Mouse (Mus musculus): ENCODE data around the gene Zfp385a.
"Not testable (repeated sequence)": the region's sequence is repeated elsewhere in the genome, so short reads cannot be mapped to it uniquely, and the experiment has no call there.

Zfp385a gene

GRCm38 (mm10) chr15:103290843-103291242 is 49.0 kb downstream of the Zfp385a start:
- DNase-seq (ENCODE audit: low spot score in 2 of 2), result no peak

GRCm38 (mm10) chr15:103290417-103290816 is 49.5 kb downstream of the Zfp385a start:
- no peak for DNase-seq (ENCODE audit: low spot score in 2 of 2)

- no peak for DNase-seq (ENCODE audit: low spot score in 2 of 2)
Measured at GRCm38 (mm10) chr15:103289600-103289999, 50.3 kb downstream of the Zfp385a start.

GRCm38 (mm10) chr15:103285778-103286417 is 54.0 kb downstream of the Zfp385a start:
- no peak for DNase-seq (ENCODE audit: low spot score in 2 of 2)

GRCm38 (mm10) chr15:103284647-103285046 is 55.2 kb downstream of the Zfp385a start:
- DNase-seq (ENCODE audit: low spot score in 2 of 2), result no peak

- DNase-seq (ENCODE audit: low spot score in 2 of 2), result no peak
Measured at GRCm38 (mm10) chr15:103284066-103284465, 55.8 kb downstream of the Zfp385a start.

- no peak for DNase-seq (ENCODE audit: low spot score in 2 of 2)
Measured at GRCm38 (mm10) chr15:103281465-103282205, 58.3 kb downstream of the Zfp385a start.

- DNase-seq (ENCODE audit: low spot score in 2 of 2), result no peak
Measured at GRCm38 (mm10) chr15:103280817-103281464, 59.0 kb downstream of the Zfp385a start.

- DNase-seq (ENCODE audit: low spot score in 2 of 2), result no peak
Measured at GRCm38 (mm10) chr15:103279750-103280149, 60.1 kb downstream of the Zfp385a start.

GRCm38 (mm10) chr15:103277949-103278348 is 61.9 kb downstream of the Zfp385a start:
- DNase-seq (ENCODE audit: low spot score in 2 of 2), result no peak

- not testable (repeated sequence) for DNase-seq (ENCODE audit: low spot score in 2 of 2)
Measured at GRCm38 (mm10) chr15:103275943-103276342, 64.0 kb downstream of the Zfp385a start.

- peak; percentile 97 to 99 for DNase-seq (ENCODE audit: low spot score in 2 of 2)
Measured at GRCm38 (mm10) chr15:103272419-103273279, 67.2 kb downstream of the Zfp385a start, which contains the start of gene Copz1. Gene Copz1 (plus strand): TSS chr15:103272714.

- no peak for DNase-seq (ENCODE audit: low spot score in 2 of 2)
Measured at GRCm38 (mm10) chr15:103268903-103269302, 71.0 kb downstream of the Zfp385a start.

GRCm38 (mm10) chr15:103264794-103265193 is 75.1 kb downstream of the Zfp385a start:
- DNase-seq (ENCODE audit: low spot score in 2 of 2), result no peak
